Mouse (Mus musculus) testis, adult 2 months (tissue): ENCODE data around the gene Hras. TPM values are rescaled to one million over a fixed set of nuclear protein-coding genes. Genes with fewer than 3 reads are reported as not detected.

Experiments
- H3K27ac ChIP-seq: fragments of 200-500 bp; 2 replicates; pipeline ENCODE4 v1.5.1; 2012; ENCODE audit warnings: low read depth, low read length; ENCODE audit not compliant: control insufficient read depth, insufficient read depth
- H3K27me3 ChIP-seq: fragments of 200-500 bp; 2 replicates; pipeline ENCODE4 v1.6.1; 2012; ENCODE audit warnings: mild to moderate bottlenecking, low read length, moderate library complexity; ENCODE audit not compliant: control insufficient read depth, insufficient read depth
- H3K36me3 ChIP-seq: fragments of 200-500 bp; 2 replicates; pipeline ENCODE4 v1.6.1; 2012; ENCODE audit warnings: mild to moderate bottlenecking, low read length; ENCODE audit not compliant: control insufficient read depth, insufficient read depth
- H3K4me1 ChIP-seq: fragments of 200-500 bp; 2 replicates; pipeline ENCODE4 v1.6.1; 2012; ENCODE audit warnings: low read length; ENCODE audit not compliant: control insufficient read depth, insufficient read depth
- H3K4me3 ChIP-seq: fragments of 200-500 bp; 2 replicates; pipeline ENCODE4 v1.5.1; 2012; ENCODE audit warnings: low read depth, mild to moderate bottlenecking, low read length, moderate library complexity, mixed read lengths; ENCODE audit not compliant: control insufficient read depth
- CTCF ChIP-seq: fragments of 200-500 bp; IDR thresholded peaks from 2 replicates; pipeline ENCODE4 v1.5.1; 2012; ENCODE audit warnings: low read depth, mild to moderate bottlenecking, inconsistent platforms, low read length, moderate library complexity; ENCODE audit not compliant: control insufficient read depth, insufficient read depth, insufficient replicate concordance
- POLR2A ChIP-seq: fragments of 200-500 bp; IDR thresholded peaks from 2 replicates; pipeline ENCODE4 v1.6.1; 2012; ENCODE audit warnings: low read depth, mild to moderate bottlenecking, inconsistent platforms, low read length, moderate library complexity; ENCODE audit not compliant: control insufficient read depth
- polyA plus RNA-seq: library from polyadenylated mRNA; depleted of rRNA; stranded (reverse); fragments of >200 nt; gene quantifications from 2 replicates; pipeline ENCODE4 v1.2.3, GENCODE M21; 2012

Gene Hras
- polyA plus RNA-seq, 1 experiment = 41.6 TPM

- H3K27ac ChIP-seq = no peak overlapping the region
- no peaks in the 10 kb centered on the region for H3K36me3 ChIP-seq
- H3K4me1 ChIP-seq = peaks cover 7% of the 10 kb centered on the region
- no peaks in the 10 kb centered on the region for H3K27me3 ChIP-seq
- no peak overlapping the region for H3K4me3 ChIP-seq
- TF ChIP-seq POLR2A (no peak), CTCF (no peak)
These were observed 29.0 kb downstream of the Hras start for GRCm38 (mm10) chr7:141164850-141165249.

- Histone ChIP-seq H3K36me3 (no peaks in the 10 kb centered on the region), H3K4me3 (no peak overlapping the region), H3K4me1 (peaks cover 7% of the 10 kb centered on the region), H3K27me3 (no peaks in the 10 kb centered on the region), H3K27ac (no peak overlapping the region)
- TF ChIP-seq CTCF (no peak), POLR2A (no peak)
These were observed 29.4 kb downstream of the Hras start for GRCm38 (mm10) chr7:141164397-141164796.

GRCm38 (mm10) chr7:141155362-141155761, 38.4 kb downstream of the Hras start:
- Histone ChIP-seq H3K36me3 (no peaks in the 10 kb centered on the region; the same call in 1 of the 2 replicates), H3K27ac (no peak overlapping the region), H3K4me3 (no peak overlapping the region), H3K27me3 (no peaks in the 10 kb centered on the region), H3K4me1 (no peaks in the 10 kb centered on the region)
- TF ChIP-seq POLR2A (no peak), CTCF (no peak)

- Histone ChIP-seq H3K4me3 (no peak overlapping the region), H3K27me3 (no peaks in the 10 kb centered on the region), H3K36me3 (peaks cover 3% of the 10 kb centered on the region), H3K27ac (no peak overlapping the region), H3K4me1 (peaks cover 3% of the 10 kb centered on the region; the same call in 1 of the 2 replicates)
- TF ChIP-seq POLR2A (no peak), CTCF (no peak)
These were observed 45.2 kb downstream of the Hras start for GRCm38 (mm10) chr7:141148639-141149038.

- Histone ChIP-seq H3K36me3 (peaks cover 3% of the 10 kb centered on the region), H3K27me3 (no peaks in the 10 kb centered on the region), H3K27ac (no peak overlapping the region; the same call in 1 of the 2 replicates), H3K4me3 (no peak overlapping the region), H3K4me1 (peaks cover 6% of the 10 kb centered on the region; the same call in 1 of the 2 replicates)
- TF ChIP-seq POLR2A (no peak), CTCF (no peak)
These were observed 46.8 kb downstream of the Hras start for GRCm38 (mm10) chr7:141147044-141147443.

- H3K4me3 ChIP-seq = no peak overlapping the region
- H3K27ac ChIP-seq = no peak overlapping the region
- no peaks in the 10 kb centered on the region for H3K27me3 ChIP-seq
- TF ChIP-seq POLR2A (no peak), CTCF (no peak)
- peaks cover 6% of the 10 kb centered on the region; the same call in 1 of the 2 replicates for H3K4me1 ChIP-seq
- peaks cover 3% of the 10 kb centered on the region for H3K36me3 ChIP-seq
These were observed 47.7 kb downstream of the Hras start for GRCm38 (mm10) chr7:141146043-141146595.

GRCm38 (mm10) chr7:141145403-141145802, 48.4 kb downstream of the Hras start:
- no peak overlapping the region for H3K4me3 ChIP-seq
- H3K27me3 ChIP-seq = no peaks in the 10 kb centered on the region
- TF ChIP-seq CTCF = no peak
- no peak for TF ChIP-seq POLR2A
- H3K27ac ChIP-seq = no peak overlapping the region
- H3K36me3 ChIP-seq = peaks cover 3% of the 10 kb centered on the region
- peaks cover 6% of the 10 kb centered on the region; the same call in 1 of the 2 replicates for H3K4me1 ChIP-seq

GRCm38 (mm10) chr7:141144650-141145049, 49.2 kb downstream of the Hras start:
- Histone ChIP-seq H3K36me3 (peaks cover 3% of the 10 kb centered on the region), H3K27me3 (no peaks in the 10 kb centered on the region)

More at GRCm38 (mm10) chr7:141144650-141145049, 49.2 kb downstream of the Hras start:
- Histone ChIP-seq H3K27ac (no peak overlapping the region), H3K4me1 (peaks cover 6% of the 10 kb centered on the region; the same call in 1 of the 2 replicates), H3K4me3 (no peak overlapping the region)
- TF ChIP-seq CTCF = no peak
- TF ChIP-seq POLR2A = no peak
